In genomic region chr12:112579430-112579829, GRCm38 (mm10) we compare ENCODE assay signal across 18 mouse cellular contexts. TPM values are rescaled to one million over a fixed set of nuclear protein-coding genes. Genes with fewer than 3 reads are reported as not detected.
DNase-seq lines count a peak whose midpoint lies in the region; ATAC-seq lines count a peak whose summit lies in the region.
"Had no signal": no experiment of that assay in that cellular context is flagged by ENCODE, and none has a peak within 500 bp of the region (broad histone marks: within the 10 kb centered on the region; RNA-seq: fewer than 3 reads in every experiment).

No protein-coding gene starts in this region.

- H3K9me3 ChIP-seq in kidney, embryonic 16.5 days (ENCODE audit: low read length) = no peaks in the 10 kb centered on the region
- no peaks in the 10 kb centered on the region for H3K9me3 ChIP-seq in embryonic facial prominence, embryonic 15.5 days (replicated peaks)
- H3K9me3 ChIP-seq in stomach, embryonic 16.5 days (replicated peaks; ENCODE audit: control insufficient read depth, low read length) = no peaks in the 10 kb centered on the region
- H3K9me3 ChIP-seq: forebrain, embryonic 12.5 days; G1E; heart, embryonic 12.5 days; midbrain, embryonic 13.5 days had no signal

- H3K36me3 ChIP-seq in kidney, embryonic 16.5 days (ENCODE audit: insufficient read depth, low read length) = no peaks in the 10 kb centered on the region
- H3K36me3 ChIP-seq in embryonic facial prominence, embryonic 15.5 days = no peaks in the 10 kb centered on the region
- no peaks in the 10 kb centered on the region for H3K36me3 ChIP-seq in stomach, embryonic 16.5 days (ENCODE audit: control insufficient read depth, insufficient read depth, low read length)
- H3K36me3 ChIP-seq: forebrain, embryonic 12.5 days; G1E; heart, embryonic 12.5 days; midbrain, embryonic 13.5 days had no signal

- 44% methylated on average over 5 of the region's 5 CpGs for WGBS in kidney, embryonic 16.5 days
- 33% methylated on average over 5 of the region's 5 CpGs for WGBS in embryonic facial prominence, embryonic 15.5 days
- 45% methylated on average over 5 of the region's 5 CpGs for WGBS in stomach, embryonic 16.5 days

- no peak for ATAC-seq in kidney, embryonic 16.5 days (ENCODE audit: low FRiP score, low TSS enrichment)
- ATAC-seq in embryonic facial prominence, embryonic 15.5 days (ENCODE audit: insufficient number of reproducible peaks, low FRiP score, low TSS enrichment, low read depth) = no peak
- ATAC-seq in stomach, embryonic 16.5 days (ENCODE audit: insufficient read depth, low FRiP score) = no peak
- ATAC-seq: CD4-positive, CD25-positive, alpha-beta regulatory T cell, adult 4 months; hindbrain, postnatal 0 days; midbrain, embryonic 13.5 days had no signal

- H3K27ac ChIP-seq in kidney, embryonic 16.5 days (ENCODE audit: low read length) = peak overlapping the region; percentile 9; the same call in 1 of the 2 replicates
- 0 out of 2 replicates have a peak overlapping the region, but pooled peaks have one; percentile 13 for H3K27ac ChIP-seq in embryonic facial prominence, embryonic 15.5 days (replicated peaks)
- H3K27ac ChIP-seq in stomach, embryonic 16.5 days (ENCODE audit: low read length) = peak overlapping the region; percentile 43
- H3K27ac ChIP-seq: forebrain, embryonic 12.5 days; hindbrain, postnatal 0 days; midbrain, embryonic 13.5 days had no signal

- H3K4me1 ChIP-seq in kidney, embryonic 16.5 days (ENCODE audit: insufficient read depth, low read length) = peaks cover 43% of the 10 kb centered on the region
- peaks cover 45% of the 10 kb centered on the region for H3K4me1 ChIP-seq in embryonic facial prominence, embryonic 15.5 days
- peaks cover 42% of the 10 kb centered on the region for H3K4me1 ChIP-seq in stomach, embryonic 16.5 days (ENCODE audit: control insufficient read depth, insufficient read depth, low read length)

- H3K9ac ChIP-seq in kidney, embryonic 16.5 days (replicated peaks; ENCODE audit: low read length) = no peak overlapping the region
- H3K9ac ChIP-seq in embryonic facial prominence, embryonic 15.5 days = no peak overlapping the region
- no peak overlapping the region for H3K9ac ChIP-seq in stomach, embryonic 16.5 days (ENCODE audit: low read length)
- H3K9ac ChIP-seq: forebrain, embryonic 12.5 days; heart, embryonic 12.5 days; lung, embryonic 14.5 days; midbrain, embryonic 13.5 days had no signal

- H3K27me3 ChIP-seq in kidney, embryonic 16.5 days (ENCODE audit: insufficient read depth, low read length) = no peaks in the 10 kb centered on the region
- H3K27me3 ChIP-seq in embryonic facial prominence, embryonic 15.5 days = no peaks in the 10 kb centered on the region
- H3K27me3 ChIP-seq in stomach, embryonic 16.5 days (ENCODE audit: control insufficient read depth, insufficient read depth, low read length) = no peaks in the 10 kb centered on the region
- H3K27me3 ChIP-seq: heart, embryonic 12.5 days; midbrain, embryonic 13.5 days had no signal

- no peak for DNase-seq in kidney, postnatal 10 days
- DNase-seq in NIH3T3 (ENCODE audit: low read depth) = peak; percentile 72
- no peak for DNase-seq in liver
- no peak for DNase-seq in urinary bladder, postnatal 4 days (ENCODE audit: low spot score in 2 of 2)
- DNase-seq: cerebellum, adult 18-20 months; gastrocnemius, postnatal 36 days; kidney, adult 2 months; lung, embryonic 14.5 days; spleen, adult 18-20 months had no signal

- no peak overlapping the region for H3K4me2 ChIP-seq in kidney, embryonic 16.5 days (replicated peaks; ENCODE audit: low read depth, low read length)
- no peak overlapping the region for H3K4me2 ChIP-seq in embryonic facial prominence, embryonic 15.5 days (replicated peaks)
- H3K4me2 ChIP-seq in stomach, embryonic 16.5 days (ENCODE audit: low read depth, low read length) = no peak overlapping the region
- H3K4me2 ChIP-seq: forebrain, embryonic 12.5 days; heart, embryonic 12.5 days; lung, embryonic 14.5 days; midbrain, embryonic 13.5 days had no signal

- no peak overlapping the region for H3K4me3 ChIP-seq in kidney, embryonic 16.5 days (ENCODE audit: low read length)
- no peak overlapping the region for H3K4me3 ChIP-seq in embryonic facial prominence, embryonic 15.5 days (replicated peaks)
- no peak overlapping the region for H3K4me3 ChIP-seq in stomach, embryonic 16.5 days (replicated peaks; ENCODE audit: low read length)
- H3K4me3 ChIP-seq: forebrain, embryonic 12.5 days; heart, embryonic 12.5 days; midbrain, embryonic 13.5 days had no signal

RNA-seq across cellular contexts. Expression of gene Inf2, which starts 9.2 kb away (rescaled TPM):
- 4.7 and 5.3 TPM in 2 replicates for polyA plus RNA-seq in kidney, embryonic 16.5 days (2015; fragmentation: Nextera tagmentation; extraction: Ambion mirVana)
- polyA plus RNA-seq in embryonic facial prominence, embryonic 15.5 days (2015; fragmentation: Nextera tagmentation; extraction: Ambion mirVana) = 5.8 and 6.7 TPM in 2 replicates
- polyA plus RNA-seq in stomach, embryonic 16.5 days (2015; fragmentation: Nextera tagmentation; extraction: Ambion mirVana) = 2.9 and 3.9 TPM in 2 replicates

RNA-seq across cellular contexts. Expression of gene Adssl1, which starts 40.4 kb away (rescaled TPM):
- polyA plus RNA-seq in kidney, embryonic 16.5 days (2015; fragmentation: Nextera tagmentation; extraction: Ambion mirVana) = 10.7 and 12.7 TPM in 2 replicates
- 12.4 and 17.5 TPM in 2 replicates for polyA plus RNA-seq in embryonic facial prominence, embryonic 15.5 days (2015; fragmentation: Nextera tagmentation; extraction: Ambion mirVana)
- polyA plus RNA-seq in stomach, embryonic 16.5 days (2015; fragmentation: Nextera tagmentation; extraction: Ambion mirVana) = 2.7 and 10.3 TPM in 2 replicates
